Mouse (Mus musculus): ENCODE data around the gene Prdx1. TPM values are rescaled to one million over a fixed set of nuclear protein-coding genes. Genes with fewer than 3 reads are reported as not detected.

Prdx1 gene
- polyA plus RNA-seq, 1 experiment from 2014 or later, result 1,160 TPM

DNA sequence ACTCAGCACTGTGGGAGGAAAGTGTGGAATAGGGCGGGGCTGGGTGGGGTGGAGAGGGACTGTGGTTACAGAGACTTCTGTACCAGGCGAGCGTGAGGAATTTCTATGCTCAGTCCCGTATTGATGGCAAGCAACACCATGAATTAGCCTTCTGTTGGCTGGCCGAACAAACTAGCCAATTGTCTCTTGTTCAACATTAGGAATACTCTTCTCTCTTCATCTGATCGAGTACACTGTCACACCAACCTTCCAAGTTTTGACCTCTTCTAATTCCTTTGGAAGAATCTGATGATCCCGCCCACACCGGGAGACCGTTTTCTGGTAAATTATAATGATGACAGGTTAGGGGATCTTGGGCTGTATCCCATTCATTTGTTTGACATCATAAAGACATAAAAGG lies 22.3 kb downstream of the Prdx1 start:
- peak overlapping the region; percentile 70 for H3K4me2 ChIP-seq
- ATAC-seq (replicated peaks; ENCODE audit: low FRiP score), result no peak; the same call in 1 of the 2 replicates
- no peaks in the 10 kb centered on the region for H3K27me3 ChIP-seq (replicated peaks; ENCODE audit: control insufficient read depth, insufficient read depth, low read length)
- peak overlapping the region; percentile 76 for H3K9ac ChIP-seq (ENCODE audit: low read depth, low read length)
- H3K4me1 ChIP-seq (replicated peaks; ENCODE audit: control insufficient read depth, insufficient read depth, low read length), result peaks cover 5% of the 10 kb centered on the region; the same call in 1 of the 2 replicates
- WGBS, result 12% methylated on average over 9 of the region's 9 CpGs
- peak overlapping the region; percentile 56 for H3K4me3 ChIP-seq (ENCODE audit: low read depth, low read length)
- H3K9me3 ChIP-seq (ENCODE audit: control insufficient read depth, low read length), result no peaks in the 10 kb centered on the region
- no peak overlapping the region for H3K27ac ChIP-seq (ENCODE audit: low read depth, low read length)
- DNase-seq (ENCODE audit: low spot score), result no peak
- H3K36me3 ChIP-seq (ENCODE audit: control insufficient read depth, insufficient read depth, low read length), result peaks cover 5% of the 10 kb centered on the region; the same call in 1 of the 2 replicates

DNA sequence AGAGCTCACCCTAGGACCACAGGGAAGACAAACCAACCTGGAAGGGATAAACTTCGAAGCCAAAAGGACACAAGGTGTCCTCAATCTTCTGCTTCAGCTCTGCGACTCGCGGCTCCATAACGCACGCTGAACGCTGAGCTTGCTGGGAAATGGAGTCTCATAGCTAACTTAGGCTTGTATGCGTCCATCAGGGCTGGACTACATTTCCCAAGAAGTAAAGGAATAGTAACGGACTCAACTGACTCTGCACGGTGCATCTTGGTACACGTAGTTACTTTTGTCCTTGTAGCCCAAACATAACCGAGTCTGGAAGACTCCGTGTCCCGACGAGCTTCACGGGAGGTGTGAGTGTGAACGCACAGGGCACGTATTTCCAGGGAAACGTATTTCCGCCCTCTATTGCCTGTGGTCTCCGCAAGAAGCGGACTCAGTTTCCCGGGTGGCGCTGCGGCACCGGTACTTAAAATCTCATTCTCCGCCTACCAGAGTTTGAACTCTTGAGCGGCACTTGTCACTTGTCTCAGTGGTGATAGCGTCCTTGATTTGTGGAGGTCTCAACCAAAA lies 22.9 kb downstream of the Prdx1 start, which contains the start of the genes Mmachc and Ccdc163:
Gene Mmachc (minus strand): TSS at position 206 of the 564 bp plus-strand sequence.
Gene Ccdc163 (plus strand): TSS at position 309 of the 564 bp plus-strand sequence.
- no peaks in the 10 kb centered on the region for H3K9me3 ChIP-seq (ENCODE audit: control insufficient read depth, low read length)
- H3K4me1 ChIP-seq (replicated peaks; ENCODE audit: control insufficient read depth, insufficient read depth, low read length), result peaks cover 5% of the 10 kb centered on the region; the same call in 1 of the 2 replicates
- peak within 1 kb of the TSS; percentile 56 for H3K4me3 ChIP-seq (ENCODE audit: low read depth, low read length)
- no peaks in the 10 kb centered on the region for H3K27me3 ChIP-seq (replicated peaks; ENCODE audit: control insufficient read depth, insufficient read depth, low read length)
- whole genome bisulfite sequencing, result under 1% methylated on average over 29 of the region's 29 CpGs
- peaks cover 5% of the 10 kb centered on the region; the same call in 1 of the 2 replicates for H3K36me3 ChIP-seq (ENCODE audit: control insufficient read depth, insufficient read depth, low read length)
- peak within 1 kb of the TSS; percentile 76 for H3K9ac ChIP-seq (ENCODE audit: low read depth, low read length)
- peak within 1 kb of the TSS; percentile 70 for H3K4me2 ChIP-seq
- H3K27ac ChIP-seq (ENCODE audit: low read depth, low read length), result peak within 1 kb of the TSS; percentile 49; the same call in 1 of the 2 replicates
- peak; percentile 82 for DNase-seq (ENCODE audit: low spot score)
- ATAC-seq (replicated peaks; ENCODE audit: low FRiP score), result peak; percentile 97

DNA sequence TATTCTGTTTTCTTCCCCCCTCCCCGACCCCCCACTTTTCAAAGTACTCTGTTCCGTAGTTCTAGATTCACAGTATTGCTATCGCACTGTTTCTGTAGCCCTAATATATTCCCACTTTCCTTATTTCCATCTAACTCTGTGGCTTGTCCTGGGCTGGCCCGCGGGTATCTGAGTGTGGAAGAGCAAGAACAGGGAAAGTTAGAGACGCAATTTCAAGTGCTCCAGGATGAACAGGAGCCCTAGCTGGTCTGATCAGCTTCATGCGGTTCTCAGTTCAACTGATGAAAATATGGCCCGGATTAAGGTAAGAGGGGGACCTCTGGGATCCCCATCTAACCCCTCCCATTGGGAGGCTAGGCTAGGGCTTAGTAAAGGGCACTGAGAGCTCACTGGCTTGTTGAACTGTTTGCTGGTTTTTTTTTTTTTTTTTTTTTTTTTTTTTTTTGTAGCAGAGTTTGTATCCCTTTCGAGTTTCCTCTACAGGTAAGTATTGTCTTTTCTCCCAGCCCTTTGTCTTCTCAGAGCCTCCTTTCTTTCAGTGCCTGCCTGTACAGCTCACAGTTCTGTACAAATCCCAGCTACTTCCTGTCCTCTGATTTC lies 23.5 kb downstream of the Prdx1 start:
- Histone ChIP-seq H3K9me3 (ENCODE audit: control insufficient read depth, low read length) (no peaks in the 10 kb centered on the region), H3K4me1 (replicated peaks; ENCODE audit: control insufficient read depth, insufficient read depth, low read length) (peaks cover 5% of the 10 kb centered on the region; the same call in 1 of the 2 replicates), H3K27ac (ENCODE audit: low read depth, low read length) (0 out of 2 replicates have a peak overlapping the region, but pooled peaks have one; percentile 3), H3K27me3 (replicated peaks; ENCODE audit: control insufficient read depth, insufficient read depth, low read length) (no peaks in the 10 kb centered on the region), H3K9ac (ENCODE audit: low read depth, low read length) (peak overlapping the region; percentile 62), H3K36me3 (ENCODE audit: control insufficient read depth, insufficient read depth, low read length) (peaks cover 6% of the 10 kb centered on the region; the same call in 1 of the 2 replicates), H3K4me3 (ENCODE audit: low read depth, low read length) (peak overlapping the region; percentile 56), H3K4me2 (peak overlapping the region; percentile 70)
- WGBS, result 7% methylated on average over 9 of the region's 9 CpGs
- DNase-seq (ENCODE audit: low spot score) (no peak), ATAC-seq (replicated peaks; ENCODE audit: low FRiP score) (peak; percentile 1; the same call in 1 of the 2 replicates)

DNA sequence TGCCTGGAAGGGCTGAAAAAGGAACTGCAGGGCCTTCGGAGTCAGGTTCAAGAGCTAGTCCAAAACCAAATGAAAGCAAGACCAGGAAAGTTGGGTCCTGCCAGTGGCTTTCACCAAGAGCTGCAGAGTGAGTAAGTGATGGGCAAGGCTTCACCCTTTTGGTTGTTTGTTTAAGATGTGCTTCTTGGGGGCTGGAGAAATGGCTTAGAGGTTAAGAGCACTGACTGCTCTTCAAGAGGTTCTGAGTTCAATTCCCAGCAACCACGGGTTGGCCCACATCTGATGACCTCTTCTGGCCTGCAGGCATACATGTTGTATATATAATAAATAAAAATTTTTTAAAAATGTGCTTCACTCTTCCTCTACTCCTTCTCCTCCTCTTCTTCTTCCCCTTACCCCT lies 24.8 kb downstream of the Prdx1 start:
- no peak overlapping the region for H3K4me2 ChIP-seq
- WGBS, result 83% methylated on average over 2 of the region's 2 CpGs

DNA sequence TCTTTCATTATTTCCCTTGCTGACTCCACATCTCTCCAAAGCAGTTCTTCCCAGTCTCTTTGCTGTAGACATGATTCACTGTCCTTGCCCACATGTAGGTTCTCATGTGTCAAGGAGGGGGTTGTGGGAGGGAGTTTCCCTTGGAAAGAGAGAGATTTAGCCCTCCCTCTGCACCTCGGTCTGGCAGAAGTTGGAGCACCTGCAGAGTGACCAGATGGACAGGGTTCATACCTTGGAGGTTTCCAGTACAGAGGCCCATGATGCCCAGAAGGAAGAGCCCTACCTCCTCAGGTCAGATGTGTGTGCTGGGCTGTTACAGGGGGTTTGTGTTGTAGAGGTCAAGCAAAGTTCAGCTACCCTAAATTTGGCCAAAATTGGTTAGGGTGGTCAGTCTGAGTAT lies 27.2 kb downstream of the Prdx1 start:
- Histone ChIP-seq H3K9ac (ENCODE audit: low read depth, low read length) (no peak overlapping the region), H3K27me3 (replicated peaks; ENCODE audit: control insufficient read depth, insufficient read depth, low read length) (no peaks in the 10 kb centered on the region), H3K4me1 (replicated peaks; ENCODE audit: control insufficient read depth, insufficient read depth, low read length) (peaks cover under 1% of the 10 kb centered on the region; the same call in 1 of the 2 replicates), H3K4me3 (ENCODE audit: low read depth, low read length) (no peak overlapping the region), H3K9me3 (ENCODE audit: control insufficient read depth, low read length) (no peaks in the 10 kb centered on the region), H3K4me2 (no peak overlapping the region), H3K27ac (ENCODE audit: low read depth, low read length) (no peak overlapping the region), H3K36me3 (ENCODE audit: control insufficient read depth, insufficient read depth, low read length) (peaks cover 5% of the 10 kb centered on the region; the same call in 1 of the 2 replicates)
- DNase-seq (ENCODE audit: low spot score) (no peak), ATAC-seq (replicated peaks; ENCODE audit: low FRiP score) (no peak)
- WGBS, result 74% methylated on average over 1 of the region's 1 CpGs

More for the DNA sequence above, 24.8 kb downstream of the Prdx1 start:
- H3K27ac ChIP-seq (ENCODE audit: low read depth, low read length), result no peak overlapping the region
- peaks cover 5% of the 10 kb centered on the region; the same call in 1 of the 2 replicates for H3K4me1 ChIP-seq (replicated peaks; ENCODE audit: control insufficient read depth, insufficient read depth, low read length)
- H3K36me3 ChIP-seq (ENCODE audit: control insufficient read depth, insufficient read depth, low read length), result peaks cover 5% of the 10 kb centered on the region; the same call in 1 of the 2 replicates
- ATAC-seq (replicated peaks; ENCODE audit: low FRiP score) (no peak), DNase-seq (ENCODE audit: low spot score) (no peak)
- no peak overlapping the region for H3K4me3 ChIP-seq (ENCODE audit: low read depth, low read length)
- H3K9ac ChIP-seq (ENCODE audit: low read depth, low read length), result no peak overlapping the region
- H3K27me3 ChIP-seq (replicated peaks; ENCODE audit: control insufficient read depth, insufficient read depth, low read length), result no peaks in the 10 kb centered on the region
- no peaks in the 10 kb centered on the region for H3K9me3 ChIP-seq (ENCODE audit: control insufficient read depth, low read length)

DNA sequence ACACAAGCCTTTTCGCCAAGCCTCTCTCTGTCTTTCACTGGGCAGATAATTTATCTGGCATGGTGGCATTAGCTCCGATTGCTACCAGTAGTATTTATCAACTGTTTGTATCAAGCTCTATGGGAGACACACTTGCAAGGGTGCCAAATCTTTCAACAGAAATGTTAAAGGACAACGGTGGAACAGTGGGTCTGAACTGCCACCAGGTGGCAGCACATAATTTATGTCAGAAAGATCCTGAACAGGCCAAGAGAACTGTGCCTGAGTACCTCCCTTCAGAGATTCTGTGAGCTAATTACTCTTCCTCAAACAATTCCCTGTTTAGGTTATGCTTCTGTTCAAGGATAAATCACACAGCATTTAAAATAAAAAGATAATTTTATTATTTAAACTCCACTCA lies 34.1 kb downstream of the Prdx1 start:
- 16% methylated on average over 3 of the region's 3 CpGs for WGBS

DNA sequence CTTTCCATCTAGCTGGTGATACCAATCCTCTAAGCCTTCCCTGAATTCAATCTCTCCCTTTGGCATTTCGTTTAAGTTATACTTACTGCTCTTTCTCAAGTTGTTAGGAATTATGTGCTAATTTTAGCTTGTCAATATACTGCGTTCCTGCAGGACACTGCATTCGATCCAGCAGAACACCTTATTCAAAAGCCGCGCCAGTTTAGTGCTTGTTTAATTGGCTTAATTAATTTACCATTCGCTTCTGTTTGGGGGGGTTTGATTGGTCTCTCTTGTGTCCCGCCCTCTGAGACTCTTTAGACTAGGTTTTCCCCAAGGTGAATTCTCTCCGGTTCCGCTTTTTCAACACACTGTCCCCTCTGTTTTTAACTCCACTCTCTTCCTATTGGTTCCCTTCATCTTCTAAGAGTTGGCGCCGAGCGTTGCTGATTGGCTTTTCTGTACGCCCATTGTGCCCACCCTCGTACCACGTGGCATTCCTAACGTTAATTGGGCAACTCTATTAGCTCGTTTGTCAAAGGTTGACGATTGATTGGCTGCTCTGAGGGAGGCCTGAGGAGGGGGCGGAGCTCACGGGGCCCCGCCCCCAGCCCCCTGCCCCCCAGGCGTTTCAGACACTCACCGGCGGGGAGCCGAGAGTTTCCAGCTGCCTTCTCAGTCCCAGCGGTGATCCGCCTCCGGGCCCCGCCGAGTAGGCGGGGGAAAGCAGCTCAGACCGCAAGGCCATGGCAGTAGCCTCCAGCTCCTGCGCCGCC lies 35.2 kb downstream of the Prdx1 start, which contains the start of gene Tesk2:
Gene Tesk2 (plus strand): TSS at position 606 of the 755 bp plus-strand sequence.
- H3K36me3 ChIP-seq (ENCODE audit: control insufficient read depth, insufficient read depth, low read length), result no peaks in the 10 kb centered on the region
- H3K9me3 ChIP-seq (ENCODE audit: control insufficient read depth, low read length), result no peaks in the 10 kb centered on the region
- H3K9ac ChIP-seq (ENCODE audit: low read depth, low read length), result peak within 1 kb of the TSS; percentile 80
- peak within 1 kb of the TSS; percentile 95 for H3K4me2 ChIP-seq
- under 1% methylated on average over 34 of the region's 34 CpGs for WGBS
- H3K4me3 ChIP-seq (ENCODE audit: low read depth, low read length), result peak within 1 kb of the TSS; percentile 82
- ATAC-seq (replicated peaks; ENCODE audit: low FRiP score) (peak; percentile 97), DNase-seq (ENCODE audit: low spot score) (peak; percentile 90)
- H3K27me3 ChIP-seq (replicated peaks; ENCODE audit: control insufficient read depth, insufficient read depth, low read length), result no peaks in the 10 kb centered on the region
- 0 out of 2 replicates have a peak, but pooled peaks cover 4% of the 10 kb centered on the region for H3K4me1 ChIP-seq (replicated peaks; ENCODE audit: control insufficient read depth, insufficient read depth, low read length)
- H3K27ac ChIP-seq (ENCODE audit: low read depth, low read length), result peak within 1 kb of the TSS; percentile 59

More for the DNA sequence above, 34.1 kb downstream of the Prdx1 start:
- Histone ChIP-seq H3K27me3 (replicated peaks; ENCODE audit: control insufficient read depth, insufficient read depth, low read length) (no peaks in the 10 kb centered on the region), H3K4me2 (no peak overlapping the region), H3K4me1 (replicated peaks; ENCODE audit: control insufficient read depth, insufficient read depth, low read length) (0 out of 2 replicates have a peak, but pooled peaks cover 4% of the 10 kb centered on the region), H3K9ac (ENCODE audit: low read depth, low read length) (no peak overlapping the region), H3K4me3 (ENCODE audit: low read depth, low read length) (no peak overlapping the region), H3K27ac (ENCODE audit: low read depth, low read length) (no peak overlapping the region), H3K9me3 (ENCODE audit: control insufficient read depth, low read length) (no peaks in the 10 kb centered on the region), H3K36me3 (ENCODE audit: control insufficient read depth, insufficient read depth, low read length) (no peaks in the 10 kb centered on the region; the same call in 1 of the 2 replicates)
- no peak for ATAC-seq (replicated peaks; ENCODE audit: low FRiP score)
- DNase-seq (ENCODE audit: low spot score), result no peak

DNA sequence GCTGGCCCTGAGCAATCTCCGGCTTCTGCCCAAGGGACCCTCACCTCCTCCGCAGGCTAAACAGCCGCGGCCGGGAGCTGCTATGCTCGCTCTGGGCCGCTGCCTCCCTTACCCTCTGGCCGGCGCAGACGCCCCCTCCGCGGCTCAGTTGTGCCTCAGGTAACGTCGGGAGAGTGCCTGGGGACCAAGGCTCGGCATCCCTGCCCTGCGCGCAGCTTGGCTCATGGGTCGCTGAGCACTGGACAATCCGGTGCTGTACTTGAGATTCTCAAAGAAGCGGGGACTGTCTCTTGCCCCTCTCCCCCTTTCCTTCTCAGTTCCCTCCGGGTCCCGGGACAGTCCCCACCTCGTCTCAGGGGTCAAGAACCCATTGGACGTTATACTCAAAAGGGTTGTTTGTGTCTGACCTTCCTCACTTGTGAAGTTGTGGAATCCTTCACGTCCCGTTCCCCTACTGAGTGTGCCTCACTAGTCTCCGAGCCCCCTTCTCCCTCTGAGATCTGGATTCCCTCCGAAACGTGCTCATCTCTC lies 35.8 kb downstream of the Prdx1 start:
- Histone ChIP-seq H3K27ac (ENCODE audit: low read depth, low read length) (peak overlapping the region; percentile 59), H3K9me3 (ENCODE audit: control insufficient read depth, low read length) (no peaks in the 10 kb centered on the region), H3K27me3 (replicated peaks; ENCODE audit: control insufficient read depth, insufficient read depth, low read length) (no peaks in the 10 kb centered on the region), H3K9ac (ENCODE audit: low read depth, low read length) (peak overlapping the region; percentile 80), H3K36me3 (ENCODE audit: control insufficient read depth, insufficient read depth, low read length) (no peaks in the 10 kb centered on the region), H3K4me2 (peak overlapping the region; percentile 95), H3K4me1 (replicated peaks; ENCODE audit: control insufficient read depth, insufficient read depth, low read length) (0 out of 2 replicates have a peak, but pooled peaks cover 4% of the 10 kb centered on the region), H3K4me3 (ENCODE audit: low read depth, low read length) (peak overlapping the region; percentile 82)
- no peak for DNase-seq (ENCODE audit: low spot score)
- no peak; the same call in 1 of the 2 replicates for ATAC-seq (replicated peaks; ENCODE audit: low FRiP score)
- WGBS, result under 1% methylated on average over 29 of the region's 29 CpGs
